Mouse (Mus musculus): ENCODE data around the gene Fchsd2.

The Fchsd2 gene

DNA sequence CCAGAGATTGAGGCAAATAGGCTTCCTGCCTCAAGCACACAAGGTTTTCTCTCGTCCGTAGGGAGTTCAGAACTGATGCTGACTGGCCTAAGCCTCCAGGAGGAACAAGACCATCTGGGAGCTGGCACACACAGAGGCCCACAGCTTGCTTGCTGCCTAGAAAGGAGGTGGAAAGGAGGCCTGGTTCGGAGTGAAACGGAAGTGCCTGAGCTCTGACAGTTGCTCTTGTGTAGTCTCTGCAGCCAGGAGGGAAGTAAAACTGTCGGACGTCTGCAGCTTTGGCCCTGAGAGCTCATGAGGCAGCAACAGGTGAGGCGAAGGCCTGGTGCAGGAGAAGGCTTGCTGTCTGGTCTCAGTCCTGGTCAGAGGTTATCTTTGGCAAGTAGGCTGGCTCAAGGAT lies at the start of gene Fchsd2:
Fchsd2 (plus strand) TSS at position 246 of the 400 bp plus-strand sequence.
- peak; percentile 70 for DNase-seq

DNA sequence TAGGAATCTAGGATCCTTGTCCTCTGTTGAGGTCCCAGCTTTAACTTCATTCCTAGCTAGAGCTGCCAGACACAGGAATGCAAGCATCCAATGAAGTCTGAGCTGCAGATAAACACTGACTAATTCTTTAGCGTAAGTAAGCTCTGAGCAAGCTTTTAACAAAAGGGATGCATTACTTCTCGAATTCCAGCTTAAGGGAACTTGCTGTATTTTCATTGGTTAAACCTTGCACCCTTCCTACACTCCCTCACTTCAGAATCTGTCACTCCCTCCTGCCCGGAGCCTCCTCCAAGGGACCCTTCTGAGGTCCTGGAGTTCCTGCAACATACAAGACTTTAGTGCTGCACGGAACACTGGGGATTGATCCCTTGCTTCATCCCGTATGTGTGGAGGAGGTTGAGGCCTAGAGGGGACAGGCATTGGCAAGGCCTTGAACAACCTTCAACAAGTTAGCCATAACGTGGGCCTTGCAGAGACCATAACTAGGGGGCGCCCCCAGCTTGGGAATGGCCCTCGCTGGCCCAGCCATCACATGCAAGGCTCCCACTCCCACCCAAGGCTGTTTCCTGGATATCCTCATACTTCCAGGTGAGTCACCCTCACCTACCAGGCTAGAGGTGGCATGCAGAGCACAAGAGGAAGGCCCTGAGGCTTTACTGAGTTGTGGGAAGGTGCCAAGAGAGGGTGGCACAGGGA lies 48.7 kb upstream of the Fchsd2 start:
- no peak for DNase-seq

DNA sequence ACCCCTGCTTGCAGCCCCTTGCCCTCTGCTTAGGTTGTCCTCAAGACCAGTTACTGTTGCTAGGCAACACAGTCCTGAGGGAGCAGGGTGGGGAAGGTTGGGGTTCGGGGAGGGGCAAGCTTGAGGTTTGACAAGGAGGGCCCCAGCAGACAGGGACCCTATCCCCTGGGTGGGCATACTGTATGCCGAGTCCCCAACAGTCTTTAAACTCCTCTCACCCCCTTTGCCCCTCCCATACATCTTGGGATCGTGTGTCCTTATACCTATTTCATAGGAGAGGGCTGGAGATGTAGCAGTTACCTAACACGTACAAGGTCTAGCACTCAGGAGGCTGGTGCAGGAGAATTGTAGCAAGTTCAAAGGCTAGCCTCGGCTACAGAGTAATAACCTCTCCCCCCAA lies 44.4 kb upstream of the Fchsd2 start:
- no peak for DNase-seq

DNA sequence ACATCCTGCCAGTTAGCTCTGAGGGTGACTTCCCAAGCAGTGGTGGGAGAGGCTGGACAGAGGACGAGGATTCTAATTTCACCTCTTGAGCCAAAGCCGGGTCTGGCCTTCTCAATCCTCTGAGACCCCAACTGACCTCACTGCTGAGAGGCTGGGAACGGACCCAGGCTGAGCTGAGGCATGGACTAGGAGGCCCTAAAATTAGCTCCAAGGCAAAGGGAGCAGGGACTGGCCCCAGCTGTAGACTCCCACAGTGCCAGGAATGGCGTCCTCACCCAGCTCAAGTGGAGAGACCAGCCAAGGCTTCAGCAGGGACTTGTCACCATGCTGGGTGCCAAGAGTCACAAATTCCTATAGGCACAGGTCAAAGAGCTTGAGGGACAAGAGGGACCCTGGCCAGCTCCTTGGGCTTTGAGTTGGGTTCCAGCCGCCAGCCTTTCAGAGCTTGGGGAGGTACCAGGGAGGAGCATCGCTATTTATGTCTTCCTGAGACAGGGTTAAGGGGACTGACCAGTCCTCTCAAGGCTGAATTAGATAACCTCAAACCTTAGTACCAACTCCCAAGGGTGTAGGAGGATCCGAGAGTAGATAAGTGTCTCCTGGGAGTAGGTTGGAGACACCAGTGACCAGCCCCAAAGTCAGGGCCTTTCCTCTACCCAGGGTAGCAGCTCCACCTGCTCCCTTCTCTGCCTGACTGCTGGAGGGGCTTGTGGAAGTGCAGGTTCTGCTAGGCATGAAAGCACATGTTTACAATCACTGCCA lies 43.2 kb upstream of the Fchsd2 start:
- no peak for DNase-seq

DNA sequence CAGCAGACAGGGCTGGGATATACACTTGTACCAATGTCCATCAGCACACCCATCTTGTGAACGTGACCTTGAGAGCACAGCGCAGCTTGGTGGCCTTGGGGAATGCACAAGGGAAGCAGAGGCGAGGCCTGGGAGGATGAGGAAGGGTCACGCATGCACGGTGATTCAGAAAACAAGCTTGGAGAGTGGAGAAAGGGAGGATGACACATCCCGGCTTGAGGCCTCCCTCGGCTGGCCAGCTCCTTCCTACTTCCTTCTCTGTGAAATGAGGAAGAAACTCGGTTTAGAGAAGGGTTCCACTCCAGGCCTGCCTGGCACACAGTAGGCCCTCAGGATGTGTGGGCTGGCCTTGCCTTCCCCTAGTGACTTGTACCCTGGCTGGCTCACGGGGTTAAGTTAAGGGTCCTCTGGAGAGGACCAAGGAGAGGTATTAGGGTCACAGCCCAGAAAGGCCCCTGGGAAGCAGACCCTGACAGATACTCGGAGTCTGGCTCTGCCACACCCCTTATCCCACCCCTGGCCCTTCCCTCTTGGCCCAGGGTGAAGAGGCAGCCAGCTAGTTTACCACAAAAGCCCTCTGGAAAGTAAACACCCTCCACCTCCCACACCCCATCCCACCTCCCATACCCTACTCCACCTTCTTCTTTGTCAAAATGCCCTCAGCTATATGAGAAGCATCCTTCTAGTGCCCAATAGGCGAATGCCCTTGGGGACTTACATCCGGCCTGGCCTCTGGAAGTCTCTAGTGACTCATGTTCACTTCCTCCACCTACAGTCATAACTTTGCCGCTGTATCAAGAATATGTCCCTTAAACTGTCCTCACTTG lies 41.7 kb upstream of the Fchsd2 start:
- DNase-seq = no peak

DNA sequence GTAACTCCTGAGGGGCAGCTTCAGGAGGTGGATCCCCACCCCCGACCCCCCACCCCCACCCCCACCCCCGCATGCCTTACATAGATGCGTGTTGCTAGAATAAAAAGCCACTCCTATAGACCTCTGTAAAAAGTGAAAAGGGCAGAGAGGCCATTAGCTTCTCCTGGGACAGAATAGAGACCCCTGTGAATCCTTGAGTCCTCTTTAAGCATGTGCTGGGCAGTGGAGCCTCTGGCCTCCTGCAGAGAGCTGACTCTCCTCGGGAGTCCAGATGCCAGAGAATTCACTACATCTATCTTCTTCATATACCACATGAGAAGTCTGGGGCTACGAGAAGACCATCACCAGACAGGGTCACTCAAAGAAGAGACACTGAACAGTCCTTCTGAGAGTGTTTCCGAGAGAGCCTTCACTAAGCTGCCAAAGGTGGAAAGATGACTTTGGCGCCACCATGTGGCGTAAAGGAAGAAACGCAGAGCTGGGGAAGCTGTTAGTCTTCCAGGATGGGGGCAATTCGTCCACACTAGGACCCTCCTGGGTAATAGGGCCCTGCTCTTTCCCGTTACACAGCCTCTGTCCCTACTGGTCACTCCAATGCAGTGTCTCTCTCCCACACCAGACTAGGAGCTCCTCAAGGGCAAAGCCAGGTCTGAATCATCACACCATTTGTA lies 41.0 kb upstream of the Fchsd2 start:
- peak; percentile 49 for DNase-seq

DNA sequence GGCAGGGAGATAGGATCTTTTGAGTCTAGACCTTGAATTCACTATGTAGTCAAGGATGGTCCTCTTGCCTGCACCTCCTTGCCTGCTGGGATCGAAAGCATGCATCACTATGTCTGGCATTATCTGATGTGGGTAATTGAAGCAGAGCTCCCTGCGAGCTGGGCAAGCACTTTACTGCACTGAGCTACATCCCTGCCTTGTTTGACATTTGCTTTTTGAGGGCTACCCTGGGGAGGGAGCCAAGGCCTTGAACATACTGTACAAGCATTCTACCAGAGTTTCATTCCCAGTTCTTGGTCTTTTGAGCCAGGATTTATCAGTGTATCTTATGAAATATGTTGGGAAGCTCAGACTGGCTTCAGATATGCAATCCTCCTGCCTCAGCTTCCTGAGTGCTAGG lies 39.5 kb upstream of the Fchsd2 start:
- DNase-seq = no peak

DNA sequence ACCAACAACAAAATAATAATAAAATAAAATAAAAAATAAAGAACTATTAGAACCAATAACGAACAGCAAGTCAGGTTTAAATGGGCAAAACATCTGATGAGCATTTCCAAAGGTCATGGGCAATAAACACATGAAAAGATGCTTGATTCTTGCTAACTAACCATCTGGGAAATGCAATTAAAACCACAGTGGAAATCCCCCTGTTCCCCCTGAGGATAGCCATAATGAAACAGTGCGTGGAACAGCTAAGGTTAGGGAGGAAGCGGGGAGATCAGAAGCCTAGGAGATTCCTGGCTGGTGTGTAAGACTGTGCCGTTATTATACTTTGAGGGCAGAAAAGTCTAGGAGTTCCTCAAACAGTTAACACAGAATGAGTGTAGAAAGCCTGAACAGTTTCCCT lies 35.4 kb upstream of the Fchsd2 start:
- DNase-seq = no peak

DNA sequence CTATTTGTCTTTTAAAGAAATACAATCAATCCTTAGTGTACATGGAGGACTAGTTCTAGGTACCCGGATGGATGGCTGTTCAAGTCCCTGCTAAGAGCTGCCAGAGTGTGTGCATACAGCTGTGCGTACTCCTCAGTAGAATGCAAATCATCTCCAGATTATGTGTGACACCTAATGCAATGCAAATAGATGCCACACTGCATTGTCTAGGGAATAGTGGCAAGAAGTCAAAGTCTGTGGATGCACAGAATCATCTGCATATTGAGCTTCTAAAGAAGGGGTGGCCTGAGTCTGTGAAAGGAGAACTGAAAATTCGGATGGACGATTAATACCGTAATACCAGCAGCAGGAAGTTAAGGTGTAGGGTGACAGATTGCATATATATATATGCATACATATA lies 33.5 kb upstream of the Fchsd2 start:
- no peak for DNase-seq

DNA sequence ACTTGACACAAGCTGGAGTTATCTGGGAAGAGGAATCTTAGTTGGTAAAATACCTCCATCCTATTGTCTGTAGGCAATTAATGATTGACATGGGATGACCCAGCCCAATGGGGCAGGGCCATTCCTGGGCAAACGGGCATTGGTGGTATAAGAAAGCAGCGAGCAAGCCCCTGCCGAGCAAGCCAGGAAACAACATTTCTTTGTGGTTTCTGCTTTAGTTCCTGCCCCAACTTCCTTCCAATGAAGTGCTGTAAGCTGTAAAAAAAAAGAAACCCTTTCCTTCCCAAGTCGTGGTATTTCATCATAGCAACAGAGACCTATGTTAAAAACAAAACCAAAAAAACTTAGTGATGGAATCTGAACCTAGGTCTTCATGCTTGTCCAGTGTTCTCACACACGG lies 32.2 kb upstream of the Fchsd2 start:
- DNase-seq = peak; percentile 43

DNA sequence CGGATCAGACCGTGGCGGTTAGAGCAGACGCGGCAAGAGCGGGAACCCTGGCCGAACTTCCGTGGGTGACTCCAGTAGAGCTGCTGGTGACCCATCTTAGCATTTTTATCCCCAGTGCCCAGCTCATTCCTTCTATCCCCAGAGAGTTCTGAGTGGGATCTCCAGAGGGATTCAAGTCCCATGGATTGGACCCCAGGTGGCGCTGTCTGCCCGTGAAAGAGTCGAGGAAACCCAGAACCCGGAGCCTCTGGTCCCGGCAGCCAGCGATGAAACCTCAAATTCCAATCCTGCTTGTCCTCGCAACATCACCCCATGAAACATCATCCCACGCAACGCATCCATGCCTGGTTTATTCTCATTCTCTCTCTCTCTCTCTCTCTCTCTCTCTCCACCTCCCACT lies 31.3 kb upstream of the Fchsd2 start:
- DNase-seq = peak; percentile 80

DNA sequence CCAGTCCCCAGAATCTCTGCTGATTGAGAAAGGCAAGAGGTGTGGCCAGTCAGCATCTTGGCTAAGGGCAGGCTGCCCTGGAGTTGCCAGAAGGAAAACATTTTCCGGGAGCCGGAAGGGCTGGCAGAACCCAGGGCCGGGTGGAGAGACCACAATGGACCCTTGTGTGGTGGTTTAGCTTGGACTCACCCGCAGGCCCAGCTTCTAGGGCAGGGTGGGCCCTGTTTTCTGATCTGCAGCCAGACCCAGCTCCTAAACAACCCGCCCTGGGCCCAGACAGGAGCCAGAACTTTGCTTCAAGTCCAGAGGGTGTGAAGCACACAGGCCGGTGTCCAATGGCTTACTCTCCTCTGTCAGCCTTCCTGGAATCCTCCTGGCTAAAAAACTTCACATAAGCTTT lies 30.4 kb upstream of the Fchsd2 start:
- no peak for DNase-seq

DNA sequence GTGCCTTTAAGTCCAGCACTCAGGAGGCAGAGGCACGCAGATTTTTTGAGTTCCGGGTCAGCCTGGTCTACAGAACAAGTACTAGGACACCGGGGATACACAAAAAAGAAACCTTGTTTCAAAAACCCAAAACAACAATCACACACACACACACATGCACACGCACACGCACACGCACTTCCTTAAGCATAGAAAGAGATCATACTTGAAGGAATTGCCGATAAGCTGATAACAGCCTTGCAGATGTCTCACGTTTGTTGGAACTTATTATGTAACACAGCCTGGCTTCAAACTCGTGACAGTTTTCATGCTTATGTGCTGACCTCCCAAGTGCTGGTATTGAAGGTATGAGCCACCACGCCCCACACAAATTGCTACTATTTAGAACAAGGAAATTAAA lies 29.1 kb upstream of the Fchsd2 start:
- DNase-seq = no peak

DNA sequence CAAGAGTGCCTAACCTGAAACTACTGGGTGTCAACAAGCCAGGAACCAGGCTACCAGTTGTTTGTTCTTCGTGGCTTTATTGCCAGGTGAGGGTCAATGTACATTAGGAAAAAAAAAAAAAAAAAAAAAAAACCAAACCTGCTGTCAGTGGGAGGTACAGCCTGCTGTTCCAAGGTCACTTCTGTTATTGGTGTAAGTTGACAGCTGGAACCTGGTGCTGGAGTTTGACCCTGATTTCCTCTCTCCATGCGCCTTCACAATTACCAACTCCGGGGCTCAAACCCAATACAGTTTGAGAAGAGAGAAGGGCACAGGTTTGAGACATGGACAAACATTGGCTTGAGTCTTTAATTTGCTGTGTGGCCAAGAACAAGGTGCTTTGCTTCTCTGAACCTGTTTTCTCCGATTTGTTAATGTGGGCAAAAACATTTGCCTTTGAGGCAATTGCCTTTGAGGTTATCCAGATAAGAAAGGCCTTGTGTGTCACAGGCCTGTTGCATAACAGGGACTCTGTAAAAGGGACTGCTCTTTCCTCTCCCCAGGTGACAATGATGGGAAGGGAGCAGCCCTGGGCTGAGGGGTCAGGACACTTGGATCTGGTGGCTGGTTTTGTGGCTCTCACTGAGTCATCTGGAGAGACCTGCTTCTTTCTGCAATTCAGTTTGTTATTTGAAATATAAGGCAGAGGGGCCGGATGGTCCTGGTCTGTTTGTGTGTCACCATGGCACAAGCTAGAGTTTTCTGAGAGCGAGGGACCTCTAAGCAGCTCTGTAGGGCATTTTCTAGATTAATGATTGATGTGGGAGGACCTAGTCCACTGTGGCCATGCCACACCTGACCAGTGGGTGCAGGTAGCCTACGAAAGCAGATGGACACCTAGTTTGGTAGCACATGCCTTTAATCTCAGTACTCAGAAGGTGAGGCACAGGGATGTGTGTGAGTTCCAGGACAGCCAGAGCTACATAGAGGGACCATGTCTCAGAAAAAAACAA lies 27.7 kb upstream of the Fchsd2 start:
- no peak for DNase-seq

DNA sequence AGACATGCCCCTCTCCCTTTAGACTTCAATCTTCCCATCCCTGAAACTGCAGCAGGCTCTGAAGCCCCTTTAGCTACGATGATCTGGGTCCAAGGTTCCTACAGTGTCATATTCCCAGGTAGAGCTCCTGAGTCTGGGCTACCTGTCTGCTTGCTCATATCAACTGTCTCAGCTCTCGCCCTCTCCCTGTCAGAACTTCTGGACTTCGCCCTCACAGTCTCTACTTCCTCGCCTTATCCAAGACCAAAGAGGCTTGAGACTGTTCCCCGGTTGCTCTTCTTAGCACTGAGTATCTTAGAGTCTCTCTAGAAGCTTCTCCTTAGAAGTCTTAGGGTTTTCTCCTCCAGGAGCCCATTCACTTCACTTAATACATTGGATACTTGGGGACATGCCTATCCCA lies 26.7 kb upstream of the Fchsd2 start:
- DNase-seq = no peak

DNA sequence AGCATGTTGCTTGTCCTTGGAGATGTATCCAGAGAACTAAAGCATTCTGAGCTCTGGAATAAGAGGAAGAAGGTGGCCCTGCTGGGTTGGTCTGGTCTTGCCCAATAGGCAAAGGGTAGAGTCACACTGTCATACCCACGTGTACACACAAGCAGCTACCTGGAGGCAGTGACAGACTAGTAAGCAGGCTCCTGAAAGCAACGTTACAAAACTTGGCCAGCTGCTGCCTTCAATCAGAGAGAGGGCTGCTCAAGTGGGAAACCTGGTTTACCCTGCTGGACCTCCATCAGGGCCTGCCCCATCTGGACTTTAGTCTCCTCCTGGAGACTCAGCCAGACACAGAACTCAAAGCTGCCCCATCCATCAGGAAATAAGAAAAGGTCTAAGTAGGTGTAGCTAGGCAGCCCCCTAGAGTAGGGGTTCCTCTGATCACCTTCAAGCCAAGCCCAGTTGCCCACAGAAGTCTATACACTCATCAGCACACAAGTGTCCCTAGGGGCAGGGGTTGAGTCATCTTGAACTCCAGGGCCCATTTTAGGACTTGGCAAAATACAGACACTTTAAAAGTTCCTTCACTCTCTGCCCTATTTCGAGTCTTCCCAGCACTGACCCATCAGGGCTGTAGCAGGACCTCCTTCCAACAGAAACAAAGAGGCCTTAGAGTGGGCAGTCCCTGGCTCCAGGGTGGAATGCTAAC lies 25.9 kb upstream of the Fchsd2 start:
- no peak for DNase-seq

DNA sequence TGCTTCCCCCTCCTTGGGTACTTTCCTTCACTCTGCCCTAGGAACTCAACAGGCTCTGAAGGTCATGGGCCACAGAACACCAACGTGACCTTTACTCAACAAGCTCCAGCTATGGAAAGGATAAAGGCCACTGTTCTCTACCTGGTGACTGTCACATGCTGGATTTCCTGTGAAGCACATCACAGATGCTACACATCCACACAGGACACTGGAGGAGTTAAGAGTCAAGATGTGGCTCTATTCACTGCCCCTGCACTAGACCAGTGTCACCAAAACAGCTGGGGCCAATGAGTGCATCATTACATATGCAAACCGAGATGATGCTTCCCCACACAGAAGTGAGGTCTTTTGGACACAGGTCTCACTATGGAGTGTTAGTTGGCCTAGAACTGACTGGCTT lies 25.1 kb upstream of the Fchsd2 start:
- no peak for DNase-seq

DNA sequence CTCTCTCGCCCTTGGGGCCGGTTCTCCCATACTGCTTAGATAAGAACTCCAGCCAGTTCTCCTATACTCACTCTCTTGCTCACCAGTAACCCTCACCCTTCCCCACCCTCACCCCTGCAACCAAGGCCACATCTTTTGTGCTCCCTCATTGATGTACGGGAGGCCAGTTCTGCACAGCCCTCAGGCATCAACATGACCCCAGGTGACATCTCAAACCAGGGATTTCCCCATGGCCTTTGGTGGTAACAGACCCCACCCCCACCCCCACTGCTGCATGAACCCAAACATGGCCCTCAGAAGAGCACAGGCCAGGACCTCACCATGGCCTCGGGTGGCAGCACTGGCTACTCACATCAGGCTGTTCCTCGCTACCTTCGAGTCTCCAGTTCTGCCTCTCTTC lies 23.4 kb upstream of the Fchsd2 start:
- no peak for DNase-seq

DNA sequence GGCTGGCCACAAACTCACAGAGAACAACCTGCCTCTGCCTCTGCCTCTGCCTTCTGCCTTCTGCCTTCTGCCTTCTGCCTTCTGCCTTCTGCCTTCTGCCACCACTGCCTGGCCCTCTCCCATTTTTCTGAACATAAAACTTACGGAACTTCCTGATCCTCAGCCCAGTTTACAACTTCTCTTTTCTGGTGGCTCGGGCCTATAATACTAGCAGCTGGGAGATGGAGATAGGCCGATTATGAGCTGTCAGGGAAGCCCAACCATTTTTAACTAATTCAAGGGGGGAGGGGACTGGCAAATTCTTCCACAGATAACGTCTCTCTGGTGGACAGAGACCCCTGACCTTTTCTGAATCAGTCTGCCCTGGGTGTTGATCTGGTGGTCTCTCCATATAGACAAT lies 22.3 kb upstream of the Fchsd2 start:
- DNase-seq = no peak

DNA sequence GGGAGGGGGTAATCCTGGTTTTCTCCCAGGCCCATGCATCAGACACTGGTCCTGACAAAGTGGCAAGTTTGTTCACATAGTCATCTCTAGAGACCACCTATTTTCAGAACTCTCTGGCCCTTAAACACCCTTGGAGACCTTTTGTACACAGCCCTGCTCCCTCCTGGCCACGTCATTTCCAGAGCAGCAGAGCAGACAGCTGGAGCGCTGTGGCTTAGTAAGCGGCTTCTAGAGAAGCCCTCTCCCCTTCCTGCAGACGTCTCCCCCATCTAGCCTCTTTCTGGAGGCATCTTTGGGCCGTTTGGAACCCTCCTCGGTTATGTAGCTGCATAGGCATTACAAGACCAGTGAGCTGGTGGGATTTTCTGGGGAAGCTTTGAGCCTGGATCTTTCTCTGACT lies 21.6 kb upstream of the Fchsd2 start:
- peak; percentile 43 for DNase-seq

DNA sequence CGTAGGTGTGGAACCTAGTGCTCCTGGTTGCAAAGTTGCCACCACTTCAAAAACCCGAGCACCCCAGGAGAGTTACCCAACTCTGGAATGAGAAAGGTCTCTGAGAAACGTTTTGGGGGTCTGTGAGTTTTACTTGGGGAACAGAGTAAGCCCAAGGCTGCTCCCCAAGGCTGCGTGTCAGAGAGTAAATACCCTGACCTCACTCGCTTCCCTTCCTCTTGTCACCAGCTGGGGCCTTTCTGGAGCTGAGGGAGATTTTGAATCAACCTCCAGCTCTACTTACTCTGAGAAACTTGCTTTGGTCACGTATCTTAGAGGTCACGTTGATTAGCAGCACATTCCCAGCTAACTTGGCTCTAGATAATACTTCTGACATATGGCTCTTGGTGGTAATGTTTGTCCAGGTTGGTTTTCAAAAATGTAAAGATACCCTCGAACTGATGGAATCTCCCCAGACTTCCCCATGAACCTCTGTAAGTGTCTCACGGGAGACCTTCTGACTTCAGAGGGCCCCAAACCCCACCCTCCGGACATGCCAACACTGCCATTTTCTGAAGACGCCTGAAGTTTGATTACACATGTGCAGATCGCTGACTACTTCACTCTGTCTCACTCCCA lies 20.4 kb upstream of the Fchsd2 start:
- no peak for DNase-seq

All from thymus, postnatal 14 days (tissue).